Comparison of ENCODE assay signal across 8 mouse cellular contexts in genomic region chr5:117094431-117094830, GRCm38 (mm10). TPM values are rescaled to one million over a fixed set of nuclear protein-coding genes. Genes with fewer than 3 reads are reported as not detected.
DNase-seq lines count a peak whose midpoint lies in the region; ATAC-seq lines count a peak whose summit lies in the region.

No protein-coding gene starts in this region.

- no peak overlapping the region for H3K9ac ChIP-seq in hindbrain, embryonic 16.5 days (ENCODE audit: low read depth, low read length)

- no peaks in the 10 kb centered on the region; the same call in 1 of the 2 replicates for H3K27me3 ChIP-seq in hindbrain, embryonic 16.5 days (replicated peaks; ENCODE audit: control insufficient read depth, insufficient read depth, low read length)

- peaks cover 21% of the 10 kb centered on the region for H3K36me3 ChIP-seq in hindbrain, embryonic 16.5 days (ENCODE audit: control insufficient read depth, insufficient read depth, low read length)

- H3K27ac ChIP-seq in hindbrain, embryonic 16.5 days (ENCODE audit: low read depth, low read length) = no peak overlapping the region

- 0 out of 2 replicates have a peak, but pooled peaks have one; percentile 15 for ATAC-seq in hindbrain, embryonic 16.5 days
- ATAC-seq in megakaryocyte-erythroid progenitor cell, adult 5-6 weeks (replicated peaks; ENCODE audit: low FRiP score, low TSS enrichment, poor library complexity, severe bottlenecking) = peak; percentile 57

- no peaks in the 10 kb centered on the region for H3K4me1 ChIP-seq in hindbrain, embryonic 16.5 days (ENCODE audit: control insufficient read depth, insufficient read depth, low read depth, low read length)

- peak; percentile 65 to 69 for DNase-seq in cerebellum, adult 18-20 months
- no peak for DNase-seq in cerebellum, adult 11 months
- DNase-seq in spleen, adult 12 weeks (ENCODE audit: low spot score) = peak; percentile 39
- DNase-seq in spleen, postnatal 36 days (ENCODE audit: low spot score in 2 of 2) = no peak
- DNase-seq in embryo, embryonic 10.5 days (ENCODE audit: low spot score) = peak; percentile 59
- no peak for DNase-seq in testis, postnatal 10 days (ENCODE audit: low spot score)

- H3K4me2 ChIP-seq in hindbrain, embryonic 16.5 days (ENCODE audit: low read length) = no peak overlapping the region

- H3K9me3 ChIP-seq in hindbrain, embryonic 16.5 days (ENCODE audit: control insufficient read depth, low read length) = no peaks in the 10 kb centered on the region

- H3K4me3 ChIP-seq in hindbrain, embryonic 16.5 days (ENCODE audit: low read length) = no peak overlapping the region

- 46% methylated on average over 7 of the region's 7 CpGs for WGBS in hindbrain, embryonic 16.5 days

RNA-seq across cellular contexts. Expression of gene Suds3, which starts 21.5 kb away (rescaled TPM):
- polyA plus RNA-seq in hindbrain, embryonic 16.5 days (2015; fragmentation: Nextera tagmentation; extraction: Ambion mirVana) = 70.0 and 76.7 TPM in 2 replicates
- 47.7 and 59.1 TPM in 2 replicates for total RNA-seq in megakaryocyte-erythroid progenitor cell, adult 5-6 weeks (2014; fragmentation: Nextera tagmentation)
- total RNA-seq in megakaryocyte-erythroid progenitor cell, adult 5-6 weeks (2017) = 106 and 110 TPM in 2 replicates

RNA-seq across cellular contexts. Expression of gene Taok3, which starts 25.5 kb away (rescaled TPM):
- polyA plus RNA-seq in hindbrain, embryonic 16.5 days (2015; fragmentation: Nextera tagmentation; extraction: Ambion mirVana) = 61.7 and 63.3 TPM in 2 replicates
- 92.8 and 105 TPM in 2 replicates for total RNA-seq in megakaryocyte-erythroid progenitor cell, adult 5-6 weeks (2014; fragmentation: Nextera tagmentation)
- 79.4 and 88.0 TPM in 2 replicates for total RNA-seq in megakaryocyte-erythroid progenitor cell, adult 5-6 weeks (2017)

Comparison
In these comparisons a context has a peak if more than half of its experiments do, and no peak if none do; other contexts are left out.
1. DNase-seq: peak in cerebellum, adult 18-20 months (2 of 2), spleen, adult 12 weeks (single experiment) and embryo, embryonic 10.5 days (single experiment); none in cerebellum, adult 11 months (single experiment), spleen, postnatal 36 days (0 of 2) and testis, postnatal 10 days (single experiment).